Mouse (Mus musculus): ENCODE measurements around the gene Ifnz.
"Not testable (repeated sequence)": the region's sequence is repeated elsewhere in the genome, so short reads cannot be mapped to it uniquely, and the experiment has no call there.

The Ifnz gene

GRCm38 (mm10) chr4:88782335-88782734 lies 404 bp downstream of the Ifnz start:
- in situ Hi-C loops (cut with MboI; ENCODE audit: low sequenced_read_pairs): not testable (repeated sequence)

GRCm38 (mm10) chr4:88785409-88785808 lies 3.5 kb downstream of the Ifnz start, which contains the start of gene Gm13276:
TSS of gene Gm13276 (plus strand) at chr4:88785709.
- in situ Hi-C loops (cut with MboI; ENCODE audit: low sequenced_read_pairs): not testable (repeated sequence)

- in situ Hi-C loops (cut with MboI; ENCODE audit: low sequenced_read_pairs): not testable (repeated sequence)
Observed at GRCm38 (mm10) chr4:88788402-88788801, 6.5 kb downstream of the Ifnz start, which contains the start of gene Gm13277. TSS of gene Gm13277 (plus strand) at chr4:88788632.

GRCm38 (mm10) chr4:88791250-88791649 lies 9.3 kb downstream of the Ifnz start, which contains the start of gene Gm13278:
TSS of gene Gm13278 (plus strand) at chr4:88791550.
- in situ Hi-C loops (cut with MboI; ENCODE audit: low sequenced_read_pairs): not testable (repeated sequence)

GRCm38 (mm10) chr4:88793936-88794675 lies 12.2 kb downstream of the Ifnz start, which contains the start of gene Gm13275:
TSS of gene Gm13275 (plus strand) at chr4:88794487.
- in situ Hi-C loops (cut with MboI; ENCODE audit: low sequenced_read_pairs): not testable (repeated sequence)

GRCm38 (mm10) chr4:88797097-88797496 lies 15.2 kb downstream of the Ifnz start, which contains the start of gene Gm13279:
TSS of gene Gm13279 (plus strand) at chr4:88797397.
- in situ Hi-C loops (cut with MboI; ENCODE audit: low sequenced_read_pairs): not testable (repeated sequence)

GRCm38 (mm10) chr4:88799365-88799764 lies 17.4 kb downstream of the Ifnz start, which contains the start of gene Gm13285:
TSS of gene Gm13285 (plus strand) at chr4:88799665.
- in situ Hi-C loops (cut with MboI; ENCODE audit: low sequenced_read_pairs): not testable (repeated sequence)

GRCm38 (mm10) chr4:88802954-88803353 lies 21.0 kb downstream of the Ifnz start, which contains the start of gene Gm13287:
TSS of gene Gm13287 (plus strand) at chr4:88803254.
- in situ Hi-C loops (cut with MboI; ENCODE audit: low sequenced_read_pairs): not testable (repeated sequence)

GRCm38 (mm10) chr4:88805231-88805630 lies 23.3 kb downstream of the Ifnz start, which contains the start of gene Gm13288:
TSS of gene Gm13288 (plus strand) at chr4:88805531.
- in situ Hi-C loops (cut with MboI; ENCODE audit: low sequenced_read_pairs): not testable (repeated sequence)

- in situ Hi-C loops (cut with MboI; ENCODE audit: low sequenced_read_pairs): not testable (repeated sequence)
Observed at GRCm38 (mm10) chr4:88805761-88806160, 23.8 kb downstream of the Ifnz start.

GRCm38 (mm10) chr4:88815928-88816327 lies 34.0 kb downstream of the Ifnz start, which contains the start of gene Ifna7:
TSS of gene Ifna7 (plus strand) at chr4:88816228.
- in situ Hi-C loops (cut with MboI; ENCODE audit: low sequenced_read_pairs): no loop called here

- in situ Hi-C loops (cut with MboI; ENCODE audit: low sequenced_read_pairs): no loop called here
Observed at GRCm38 (mm10) chr4:88819659-88820058, 37.7 kb downstream of the Ifnz start, which contains the start of gene Ifna11. TSS of gene Ifna11 (plus strand) at chr4:88819959.

GRCm38 (mm10) chr4:88822995-88823394 lies 41.1 kb downstream of the Ifnz start:
- in situ Hi-C loops (cut with MboI; ENCODE audit: low sequenced_read_pairs): no loop called here

- in situ Hi-C loops (cut with MboI; ENCODE audit: low sequenced_read_pairs): not testable (repeated sequence)
Observed at GRCm38 (mm10) chr4:88827116-88827515, 45.2 kb downstream of the Ifnz start, which contains the start of gene Ifna6. TSS of gene Ifna6 (plus strand) at chr4:88827416.

GRCm38 (mm10) chr4:88830523-88830922 lies 48.6 kb downstream of the Ifnz start:
- in situ Hi-C loops (cut with MboI; ENCODE audit: low sequenced_read_pairs): no loop called here

Data from CH12F3 (cell line).